Mouse (Mus musculus): ENCODE results near the gene Rnasek.

DNA sequence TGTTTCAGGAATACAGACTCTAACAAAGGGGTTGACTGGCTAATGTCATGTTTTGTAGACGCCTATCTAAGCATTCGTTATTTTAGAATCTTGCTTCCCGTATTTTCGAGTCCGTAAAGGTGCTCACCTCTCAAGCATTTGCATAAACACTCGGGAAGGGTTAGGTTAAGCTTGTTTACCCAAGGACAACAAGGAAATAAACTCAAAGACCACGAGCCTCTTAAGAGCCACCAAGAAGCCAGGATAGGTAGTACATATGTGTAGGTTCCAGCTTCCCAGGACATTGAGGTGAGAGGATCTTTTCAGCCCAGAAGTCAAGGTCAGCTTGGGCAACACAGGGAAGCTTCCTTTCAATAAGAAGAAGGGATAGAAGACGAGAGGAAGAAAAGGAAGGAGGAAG is 40.5 kb downstream of the Rnasek start:
- no peak for TF ChIP-seq POLR2A (IDR thresholded peaks at IDR 0.05; ENCODE audit: borderline replicate concordance, extremely low read depth, insufficient read depth, insufficient read length, poor library complexity, severe bottlenecking)
- TF ChIP-seq CTCF (IDR thresholded peaks at IDR 0.05; ENCODE audit: borderline replicate concordance, extremely low read depth, insufficient read depth, insufficient read length) = no peak
